Mouse (Mus musculus): ENCODE data around the gene Hcls1.

GRCm38 (mm10) chr16:36920410-36920809, 14.4 kb upstream of the Hcls1 start:
- TF ChIP-seq GATA1 (IDR thresholded peaks at IDR 0.05; ENCODE audit: low read length) (no peak), TAL1 (IDR thresholded peaks at IDR 0.05; ENCODE audit: low read length) (no peak)

All from erythroblast, embryonic 14.5 days (primary cell).